Mouse (Mus musculus): ENCODE measurements around the gene Ltb4r2. TPM values are rescaled to one million over a fixed set of nuclear protein-coding genes. Genes with fewer than 3 reads are reported as not detected.

Ltb4r2 gene
- polyA plus RNA-seq, 1 experiment = not detected

GRCm38 (mm10) chr14:55730531-55731032 is 30.6 kb upstream of the Ltb4r2 start:
- 33% methylated on average over 7 of the region's 7 CpGs for WGBS
- Histone ChIP-seq H3K4me3 (ENCODE audit: insufficient read depth, low read depth, low read length) (no peak overlapping the region), H3K4me1 (ENCODE audit: control insufficient read depth, insufficient read depth, low read length) (peaks cover 6% of the 10 kb centered on the region), H3K27ac (ENCODE audit: insufficient read depth, low read depth, low read length) (0 out of 2 replicates have a peak overlapping the region, but pooled peaks have one; percentile 15)
- TF ChIP-seq CTCF (IDR thresholded peaks at IDR 0.05; ENCODE audit: insufficient read depth, low read depth, low read length) (no peak), POLR2A (IDR thresholded peaks at IDR 0.05; ENCODE audit: insufficient read depth, low read depth, low read length) (no peak)

GRCm38 (mm10) chr14:55733889-55734288 is 27.3 kb upstream of the Ltb4r2 start:
- WGBS = 81% methylated on average over 10 of the region's 10 CpGs
- Histone ChIP-seq H3K4me1 (ENCODE audit: control insufficient read depth, insufficient read depth, low read length) (no peaks in the 10 kb centered on the region), H3K4me3 (ENCODE audit: insufficient read depth, low read depth, low read length) (no peak overlapping the region), H3K27ac (ENCODE audit: insufficient read depth, low read depth, low read length) (no peak overlapping the region)
- no peak for TF ChIP-seq CTCF (IDR thresholded peaks at IDR 0.05; ENCODE audit: insufficient read depth, low read depth, low read length)
- TF ChIP-seq POLR2A (IDR thresholded peaks at IDR 0.05; ENCODE audit: insufficient read depth, low read depth, low read length) = no peak

- H3K4me1 ChIP-seq (ENCODE audit: control insufficient read depth, insufficient read depth, low read length) = no peaks in the 10 kb centered on the region
- no peak overlapping the region for H3K27ac ChIP-seq (ENCODE audit: insufficient read depth, low read depth, low read length)
- WGBS = 57% methylated on average over 7 of the region's 7 CpGs
- TF ChIP-seq CTCF (IDR thresholded peaks at IDR 0.05; ENCODE audit: insufficient read depth, low read depth, low read length) (no peak), POLR2A (IDR thresholded peaks at IDR 0.05; ENCODE audit: insufficient read depth, low read depth, low read length) (no peak)
- H3K4me3 ChIP-seq (ENCODE audit: insufficient read depth, low read depth, low read length) = no peak overlapping the region
These were observed 26.4 kb upstream of the Ltb4r2 start for GRCm38 (mm10) chr14:55734869-55735268.

- no peak overlapping the region for H3K4me3 ChIP-seq (ENCODE audit: insufficient read depth, low read depth, low read length)
- H3K4me1 ChIP-seq (ENCODE audit: control insufficient read depth, insufficient read depth, low read length) = no peaks in the 10 kb centered on the region
- no peak overlapping the region for H3K27ac ChIP-seq (ENCODE audit: insufficient read depth, low read depth, low read length)
- 67% methylated on average over 3 of the region's 3 CpGs for WGBS
- no peak for TF ChIP-seq CTCF (IDR thresholded peaks at IDR 0.05; ENCODE audit: insufficient read depth, low read depth, low read length)
- no peak for TF ChIP-seq POLR2A (IDR thresholded peaks at IDR 0.05; ENCODE audit: insufficient read depth, low read depth, low read length)
These were observed 25.9 kb upstream of the Ltb4r2 start for GRCm38 (mm10) chr14:55735334-55735733.

- H3K4me1 ChIP-seq (ENCODE audit: control insufficient read depth, insufficient read depth, low read length) = no peaks in the 10 kb centered on the region
- 71% methylated on average over 4 of the region's 4 CpGs for WGBS
- no peak overlapping the region for H3K27ac ChIP-seq (ENCODE audit: insufficient read depth, low read depth, low read length)
- TF ChIP-seq POLR2A (IDR thresholded peaks at IDR 0.05; ENCODE audit: insufficient read depth, low read depth, low read length) (no peak), CTCF (IDR thresholded peaks at IDR 0.05; ENCODE audit: insufficient read depth, low read depth, low read length) (no peak)
- H3K4me3 ChIP-seq (ENCODE audit: insufficient read depth, low read depth, low read length) = no peak overlapping the region
These were observed 25.5 kb upstream of the Ltb4r2 start for GRCm38 (mm10) chr14:55735758-55736157.

- 86% methylated on average over 9 of the region's 9 CpGs for WGBS
- Histone ChIP-seq H3K27ac (ENCODE audit: insufficient read depth, low read depth, low read length) (no peak overlapping the region), H3K4me1 (ENCODE audit: control insufficient read depth, insufficient read depth, low read length) (no peaks in the 10 kb centered on the region), H3K4me3 (ENCODE audit: insufficient read depth, low read depth, low read length) (no peak overlapping the region)
- TF ChIP-seq POLR2A (IDR thresholded peaks at IDR 0.05; ENCODE audit: insufficient read depth, low read depth, low read length) = no peak
- no peak for TF ChIP-seq CTCF (IDR thresholded peaks at IDR 0.05; ENCODE audit: insufficient read depth, low read depth, low read length)
These were observed 24.0 kb upstream of the Ltb4r2 start for GRCm38 (mm10) chr14:55737086-55737687.

GRCm38 (mm10) chr14:55743711-55744110 is 17.5 kb upstream of the Ltb4r2 start:
- Histone ChIP-seq H3K27ac (ENCODE audit: insufficient read depth, low read depth, low read length) (no peak overlapping the region), H3K4me1 (ENCODE audit: control insufficient read depth, insufficient read depth, low read length) (peaks cover 12% of the 10 kb centered on the region), H3K4me3 (ENCODE audit: insufficient read depth, low read depth, low read length) (no peak overlapping the region)
- TF ChIP-seq POLR2A (IDR thresholded peaks at IDR 0.05; ENCODE audit: insufficient read depth, low read depth, low read length) (no peak), CTCF (IDR thresholded peaks at IDR 0.05; ENCODE audit: insufficient read depth, low read depth, low read length) (peak; percentile 72)
- WGBS = 12% methylated on average over 10 of the region's 10 CpGs

GRCm38 (mm10) chr14:55745180-55745860 is 15.9 kb upstream of the Ltb4r2 start, which contains the start of the genes Dhrs1 and Nop9:
Gene Dhrs1 (minus strand): TSS chr14:55745690.
Gene Nop9 (plus strand): TSS chr14:55745693.
- no peak within 1 kb of the TSS for H3K27ac ChIP-seq (ENCODE audit: insufficient read depth, low read depth, low read length)
- under 1% methylated on average over 48 of the region's 48 CpGs for WGBS
- peaks cover 12% of the 10 kb centered on the region for H3K4me1 ChIP-seq (ENCODE audit: control insufficient read depth, insufficient read depth, low read length)
- TF ChIP-seq POLR2A (IDR thresholded peaks at IDR 0.05; ENCODE audit: insufficient read depth, low read depth, low read length) (0 out of 2 replicates have a peak, but pooled peaks have one; percentile 52), CTCF (IDR thresholded peaks at IDR 0.05; ENCODE audit: insufficient read depth, low read depth, low read length) (no peak)
- peak within 1 kb of the TSS; percentile 88 for H3K4me3 ChIP-seq (ENCODE audit: insufficient read depth, low read depth, low read length)

- peaks cover 12% of the 10 kb centered on the region for H3K4me1 ChIP-seq (ENCODE audit: control insufficient read depth, insufficient read depth, low read length)
- H3K4me3 ChIP-seq (ENCODE audit: insufficient read depth, low read depth, low read length) = peak overlapping the region; percentile 88
- 0% methylated on average over 31 of the region's 31 CpGs for WGBS
- no peak overlapping the region for H3K27ac ChIP-seq (ENCODE audit: insufficient read depth, low read depth, low read length)
- TF ChIP-seq POLR2A (IDR thresholded peaks at IDR 0.05; ENCODE audit: insufficient read depth, low read depth, low read length) (no peak), CTCF (IDR thresholded peaks at IDR 0.05; ENCODE audit: insufficient read depth, low read depth, low read length) (no peak)
These were observed 15.4 kb upstream of the Ltb4r2 start for GRCm38 (mm10) chr14:55745861-55746237.

Data from olfactory bulb, adult 2 months (tissue).